Mouse (Mus musculus): Measurements from ENCODE around the gene Srp14.

Srp14 gene

GRCm38 (mm10) chr2:118490241-118491091 lies 11.0 kb upstream of the Srp14 start:
- in situ Hi-C loops (cut with MboI, MseI), result no loop called here

GRCm38 (mm10) chr2:118487806-118488205 lies 8.3 kb upstream of the Srp14 start:
- in situ Hi-C loops (cut with MboI, MseI), result loop anchor here (5.0 to 10.0 kb wide), 3 partner anchors 64 to 1143 kb away; partner anchors contain the start of gene Rasgrp1

GRCm38 (mm10) chr2:118486933-118487332 lies 7.4 kb upstream of the Srp14 start:
- in situ Hi-C loops (cut with MboI, MseI), result loop anchor here (5.0 to 10.0 kb wide), 3 partner anchors 65 to 1142 kb away; partner anchors contain the start of gene Rasgrp1

- in situ Hi-C loops (cut with MboI, MseI), result loop anchor here (5.0 to 10.0 kb wide), 3 partner anchors 67 to 1141 kb away; partner anchors contain the start of gene Rasgrp1
These were observed 5.9 kb upstream of the Srp14 start for GRCm38 (mm10) chr2:118485415-118485814.

GRCm38 (mm10) chr2:118484386-118484898 lies 4.9 kb upstream of the Srp14 start:
- in situ Hi-C loops (cut with MboI, MseI), result loop anchor here (5.0 to 10.0 kb wide), 2 partner anchors 413 to 1140 kb away; partner anchors contain the start of gene Rasgrp1

GRCm38 (mm10) chr2:118483032-118483431 lies 3.5 kb upstream of the Srp14 start:
- in situ Hi-C loops (cut with MboI, MseI), result loop anchor here (5.0 to 10.0 kb wide), 2 partner anchors 414 to 1138 kb away; partner anchors contain the start of gene Rasgrp1

GRCm38 (mm10) chr2:118480886-118481285 lies 1.4 kb upstream of the Srp14 start:
- in situ Hi-C loops (cut with MboI, MseI), result loop anchor here (5.0 to 10.0 kb wide), 2 partner anchors 416 to 1136 kb away; partner anchors contain the start of gene Rasgrp1

- in situ Hi-C loops (cut with MboI, MseI), result no loop called here
These were observed 520 bp downstream of the Srp14 start for GRCm38 (mm10) chr2:118478833-118479549.

GRCm38 (mm10) chr2:118468354-118468753 lies 11.2 kb downstream of the Srp14 start:
- in situ Hi-C loops (cut with MboI, MseI), result no loop called here

- in situ Hi-C loops (cut with MboI, MseI), result no loop called here
These were observed 12.9 kb downstream of the Srp14 start for GRCm38 (mm10) chr2:118466601-118467000.

- in situ Hi-C loops (cut with MboI, MseI), result no loop called here
These were observed 13.6 kb downstream of the Srp14 start for GRCm38 (mm10) chr2:118465894-118466293.

- in situ Hi-C loops (cut with MboI, MseI), result no loop called here
These were observed 15.1 kb downstream of the Srp14 start for GRCm38 (mm10) chr2:118464450-118464849.

- in situ Hi-C loops (cut with MboI, MseI), result no loop called here
These were observed 16.0 kb downstream of the Srp14 start for GRCm38 (mm10) chr2:118463480-118463879.

- in situ Hi-C loops (cut with MboI, MseI), result no loop called here
These were observed 17.9 kb downstream of the Srp14 start for GRCm38 (mm10) chr2:118461480-118462165.

- in situ Hi-C loops (cut with MboI, MseI), result no loop called here
These were observed 21.8 kb downstream of the Srp14 start for GRCm38 (mm10) chr2:118457463-118458261.

- in situ Hi-C loops (cut with MboI, MseI), result no loop called here
These were observed 22.5 kb downstream of the Srp14 start for GRCm38 (mm10) chr2:118457029-118457428.

GRCm38 (mm10) chr2:118451056-118451455 lies 28.5 kb downstream of the Srp14 start:
- in situ Hi-C loops (cut with MboI, MseI), result no loop called here

GRCm38 (mm10) chr2:118448181-118448580 lies 31.3 kb downstream of the Srp14 start:
- in situ Hi-C loops (cut with MboI, MseI), result no loop called here

- in situ Hi-C loops (cut with MboI, MseI), result no loop called here
These were observed 33.5 kb downstream of the Srp14 start for GRCm38 (mm10) chr2:118445696-118446674.

Measured in T-helper 1 cell (primary cell).